Mouse (Mus musculus): ENCODE measurements around the gene Pmp22. TPM values are rescaled to one million over a fixed set of nuclear protein-coding genes. Genes with fewer than 3 reads are reported as not detected.

Pmp22 gene
- polyA plus RNA-seq (2014; fragmentation: Nextera tagmentation; extraction: Ambion mirVana): 120 and 133 TPM in 2 replicates

GRCm38 (mm10) chr11:63128784-63129183 lies at the start of gene Pmp22:
TSS of gene Pmp22 (plus strand) at chr11:63128982.
- Histone ChIP-seq H3K4me3 (ENCODE audit: low read depth, low read length) (no peak within 1 kb of the TSS), H3K4me1 (replicated peaks; ENCODE audit: control insufficient read depth, insufficient read depth, low read length) (peaks cover 19% of the 10 kb centered on the region), H3K36me3 (ENCODE audit: control insufficient read depth, insufficient read depth, low read length) (0 out of 2 replicates have a peak, but pooled peaks cover 3% of the 10 kb centered on the region), H3K27ac (ENCODE audit: low read depth) (no peak within 1 kb of the TSS), H3K27me3 (replicated peaks; ENCODE audit: control insufficient read depth, insufficient read depth, low read length) (peaks cover 24% of the 10 kb centered on the region), H3K9ac (ENCODE audit: low read length) (no peak within 1 kb of the TSS), H3K9me3 (ENCODE audit: control insufficient read depth, low read length) (no peaks in the 10 kb centered on the region), H3K4me2 (ENCODE audit: low read length) (no peak within 1 kb of the TSS)
- 51% methylated on average over 2 of the region's 2 CpGs for WGBS
- ATAC-seq (replicated peaks; ENCODE audit: low FRiP score, low TSS enrichment, low read depth): no peak
- no peak for DNase-seq (ENCODE audit: low spot score)

- WGBS: 82% methylated on average over 3 of the region's 3 CpGs
- ATAC-seq (replicated peaks; ENCODE audit: low FRiP score, low TSS enrichment, low read depth) (no peak), DNase-seq (ENCODE audit: low spot score) (no peak)
- Histone ChIP-seq H3K36me3 (ENCODE audit: control insufficient read depth, insufficient read depth, low read length) (no peaks in the 10 kb centered on the region), H3K9ac (ENCODE audit: low read length) (no peak overlapping the region), H3K4me1 (replicated peaks; ENCODE audit: control insufficient read depth, insufficient read depth, low read length) (no peaks in the 10 kb centered on the region), H3K9me3 (ENCODE audit: control insufficient read depth, low read length) (peaks cover 4% of the 10 kb centered on the region; the same call in 1 of the 2 replicates), H3K4me2 (ENCODE audit: low read length) (no peak overlapping the region), H3K27me3 (replicated peaks; ENCODE audit: control insufficient read depth, insufficient read depth, low read length) (no peaks in the 10 kb centered on the region), H3K4me3 (ENCODE audit: low read depth, low read length) (no peak overlapping the region), H3K27ac (ENCODE audit: low read depth) (no peak overlapping the region)
Measured at GRCm38 (mm10) chr11:63084536-63084935, 44.2 kb upstream of the Pmp22 start.

GRCm38 (mm10) chr11:63088672-63089071 lies 40.1 kb upstream of the Pmp22 start:
- Histone ChIP-seq H3K27ac (ENCODE audit: low read depth) (no peak overlapping the region), H3K4me2 (ENCODE audit: low read length) (no peak overlapping the region), H3K27me3 (replicated peaks; ENCODE audit: control insufficient read depth, insufficient read depth, low read length) (no peaks in the 10 kb centered on the region), H3K36me3 (ENCODE audit: control insufficient read depth, insufficient read depth, low read length) (no peaks in the 10 kb centered on the region), H3K4me1 (replicated peaks; ENCODE audit: control insufficient read depth, insufficient read depth, low read length) (0 out of 2 replicates have a peak, but pooled peaks cover 4% of the 10 kb centered on the region), H3K9ac (ENCODE audit: low read length) (no peak overlapping the region), H3K4me3 (ENCODE audit: low read depth, low read length) (no peak overlapping the region), H3K9me3 (ENCODE audit: control insufficient read depth, low read length) (peaks cover 4% of the 10 kb centered on the region; the same call in 1 of the 2 replicates)
- no peak for ATAC-seq (replicated peaks; ENCODE audit: low FRiP score, low TSS enrichment, low read depth)
- WGBS: 92% methylated on average over 6 of the region's 6 CpGs
- no peak for DNase-seq (ENCODE audit: low spot score)

GRCm38 (mm10) chr11:63090210-63090609 lies 38.6 kb upstream of the Pmp22 start:
- no peaks in the 10 kb centered on the region for H3K9me3 ChIP-seq (ENCODE audit: control insufficient read depth, low read length)
- 0 out of 2 replicates have a peak, but pooled peaks cover 4% of the 10 kb centered on the region for H3K4me1 ChIP-seq (replicated peaks; ENCODE audit: control insufficient read depth, insufficient read depth, low read length)
- WGBS: 28% methylated on average over 4 of the region's 4 CpGs
- ATAC-seq (replicated peaks; ENCODE audit: low FRiP score, low TSS enrichment, low read depth) (no peak), DNase-seq (ENCODE audit: low spot score) (no peak)
- H3K4me2 ChIP-seq (ENCODE audit: low read length): no peak overlapping the region
- H3K9ac ChIP-seq (ENCODE audit: low read length): no peak overlapping the region
- no peak overlapping the region for H3K4me3 ChIP-seq (ENCODE audit: low read depth, low read length)
- no peak overlapping the region for H3K27ac ChIP-seq (ENCODE audit: low read depth)
- no peaks in the 10 kb centered on the region for H3K27me3 ChIP-seq (replicated peaks; ENCODE audit: control insufficient read depth, insufficient read depth, low read length)
- no peaks in the 10 kb centered on the region for H3K36me3 ChIP-seq (ENCODE audit: control insufficient read depth, insufficient read depth, low read length)

GRCm38 (mm10) chr11:63090986-63091385 lies 37.8 kb upstream of the Pmp22 start:
- no peak for ATAC-seq (replicated peaks; ENCODE audit: low FRiP score, low TSS enrichment, low read depth)
- Histone ChIP-seq H3K27me3 (replicated peaks; ENCODE audit: control insufficient read depth, insufficient read depth, low read length) (no peaks in the 10 kb centered on the region), H3K27ac (ENCODE audit: low read depth) (no peak overlapping the region), H3K9ac (ENCODE audit: low read length) (no peak overlapping the region), H3K4me3 (ENCODE audit: low read depth, low read length) (no peak overlapping the region), H3K9me3 (ENCODE audit: control insufficient read depth, low read length) (no peaks in the 10 kb centered on the region), H3K4me1 (replicated peaks; ENCODE audit: control insufficient read depth, insufficient read depth, low read length) (0 out of 2 replicates have a peak, but pooled peaks cover 4% of the 10 kb centered on the region), H3K36me3 (ENCODE audit: control insufficient read depth, insufficient read depth, low read length) (no peaks in the 10 kb centered on the region), H3K4me2 (ENCODE audit: low read length) (no peak overlapping the region)
- no peak for DNase-seq (ENCODE audit: low spot score)
- 86% methylated on average over 6 of the region's 6 CpGs for WGBS

GRCm38 (mm10) chr11:63092271-63092670 lies 36.5 kb upstream of the Pmp22 start:
- no peaks in the 10 kb centered on the region for H3K27me3 ChIP-seq (replicated peaks; ENCODE audit: control insufficient read depth, insufficient read depth, low read length)
- no peak for ATAC-seq (replicated peaks; ENCODE audit: low FRiP score, low TSS enrichment, low read depth)
- 58% methylated on average over 5 of the region's 5 CpGs for whole genome bisulfite sequencing

GRCm38 (mm10) chr11:63093601-63094000 lies 35.2 kb upstream of the Pmp22 start:
- Histone ChIP-seq H3K4me1 (replicated peaks; ENCODE audit: control insufficient read depth, insufficient read depth, low read length) (0 out of 2 replicates have a peak, but pooled peaks cover 4% of the 10 kb centered on the region), H3K27me3 (replicated peaks; ENCODE audit: control insufficient read depth, insufficient read depth, low read length) (no peaks in the 10 kb centered on the region), H3K9me3 (ENCODE audit: control insufficient read depth, low read length) (no peaks in the 10 kb centered on the region), H3K36me3 (ENCODE audit: control insufficient read depth, insufficient read depth, low read length) (no peaks in the 10 kb centered on the region), H3K4me3 (ENCODE audit: low read depth, low read length) (no peak overlapping the region), H3K4me2 (ENCODE audit: low read length) (no peak overlapping the region), H3K9ac (ENCODE audit: low read length) (no peak overlapping the region), H3K27ac (ENCODE audit: low read depth) (0 out of 2 replicates have a peak overlapping the region, but pooled peaks have one; percentile 38)
- WGBS: 43% methylated on average over 5 of the region's 5 CpGs
- DNase-seq (ENCODE audit: low spot score): no peak
- ATAC-seq (replicated peaks; ENCODE audit: low FRiP score, low TSS enrichment, low read depth): no peak

More at GRCm38 (mm10) chr11:63092271-63092670, 36.5 kb upstream of the Pmp22 start:
- Histone ChIP-seq H3K4me2 (ENCODE audit: low read length) (no peak overlapping the region), H3K9ac (ENCODE audit: low read length) (no peak overlapping the region), H3K9me3 (ENCODE audit: control insufficient read depth, low read length) (no peaks in the 10 kb centered on the region), H3K4me3 (ENCODE audit: low read depth, low read length) (no peak overlapping the region), H3K36me3 (ENCODE audit: control insufficient read depth, insufficient read depth, low read length) (no peaks in the 10 kb centered on the region), H3K27ac (ENCODE audit: low read depth) (no peak overlapping the region), H3K4me1 (replicated peaks; ENCODE audit: control insufficient read depth, insufficient read depth, low read length) (0 out of 2 replicates have a peak, but pooled peaks cover 4% of the 10 kb centered on the region)
- DNase-seq (ENCODE audit: low spot score): no peak

GRCm38 (mm10) chr11:63094496-63094895 lies 34.3 kb upstream of the Pmp22 start:
- Histone ChIP-seq H3K36me3 (ENCODE audit: control insufficient read depth, insufficient read depth, low read length) (no peaks in the 10 kb centered on the region), H3K4me3 (ENCODE audit: low read depth, low read length) (no peak overlapping the region), H3K9me3 (ENCODE audit: control insufficient read depth, low read length) (no peaks in the 10 kb centered on the region), H3K27me3 (replicated peaks; ENCODE audit: control insufficient read depth, insufficient read depth, low read length) (no peaks in the 10 kb centered on the region), H3K4me1 (replicated peaks; ENCODE audit: control insufficient read depth, insufficient read depth, low read length) (0 out of 2 replicates have a peak, but pooled peaks cover 4% of the 10 kb centered on the region), H3K27ac (ENCODE audit: low read depth) (no peak overlapping the region), H3K4me2 (ENCODE audit: low read length) (no peak overlapping the region), H3K9ac (ENCODE audit: low read length) (no peak overlapping the region)
- WGBS: 91% methylated on average over 8 of the region's 8 CpGs
- no peak for ATAC-seq (replicated peaks; ENCODE audit: low FRiP score, low TSS enrichment, low read depth)
- no peak for DNase-seq (ENCODE audit: low spot score)

GRCm38 (mm10) chr11:63098016-63098415 lies 30.8 kb upstream of the Pmp22 start:
- no peaks in the 10 kb centered on the region for H3K9me3 ChIP-seq (ENCODE audit: control insufficient read depth, low read length)
- no peak overlapping the region for H3K4me2 ChIP-seq (ENCODE audit: low read length)
- H3K27me3 ChIP-seq (replicated peaks; ENCODE audit: control insufficient read depth, insufficient read depth, low read length): no peaks in the 10 kb centered on the region
- H3K4me3 ChIP-seq (ENCODE audit: low read depth, low read length): no peak overlapping the region
- H3K36me3 ChIP-seq (ENCODE audit: control insufficient read depth, insufficient read depth, low read length): no peaks in the 10 kb centered on the region
- DNase-seq (ENCODE audit: low spot score) (no peak), ATAC-seq (replicated peaks; ENCODE audit: low FRiP score, low TSS enrichment, low read depth) (no peak)
- 80% methylated on average over 3 of the region's 3 CpGs for WGBS
- H3K4me1 ChIP-seq (replicated peaks; ENCODE audit: control insufficient read depth, insufficient read depth, low read length): no peaks in the 10 kb centered on the region
- no peak overlapping the region for H3K9ac ChIP-seq (ENCODE audit: low read length)
- H3K27ac ChIP-seq (ENCODE audit: low read depth): no peak overlapping the region

Measured in intestine, embryonic 14.5 days (tissue).